Mouse (Mus musculus): ENCODE data around the gene Rpl3l. TPM values are rescaled to one million over a fixed set of nuclear protein-coding genes. Genes with fewer than 3 reads are reported as not detected.

Rpl3l gene
- polyA plus RNA-seq, 1 experiment from 2014 or later: 0.20 TPM

GRCm38 (mm10) chr17:24723122-24723880 lies 4.3 kb upstream of the Rpl3l start:
- ATAC-seq (ENCODE audit: low read depth): no peak
- Histone ChIP-seq H3K9ac (replicated peaks; ENCODE audit: low read depth, low read length) (peak overlapping the region; percentile 86), H3K27ac (ENCODE audit: low read depth, low read length) (no peak overlapping the region), H3K27me3 (ENCODE audit: control insufficient read depth, insufficient read depth, low read length) (no peaks in the 10 kb centered on the region), H3K4me2 (ENCODE audit: low read depth, low read length) (peak overlapping the region; percentile 81), H3K4me3 (ENCODE audit: low read depth, low read length) (peak overlapping the region; percentile 76), H3K4me1 (ENCODE audit: control insufficient read depth, insufficient read depth, low read length) (peaks cover 28% of the 10 kb centered on the region), H3K9me3 (ENCODE audit: control insufficient read depth, low read length) (no peaks in the 10 kb centered on the region), H3K36me3 (ENCODE audit: control insufficient read depth, insufficient read depth, low read length) (peaks cover 14% of the 10 kb centered on the region)
- 3% methylated on average over 12 of the region's 12 CpGs for WGBS

- H3K36me3 ChIP-seq (ENCODE audit: control insufficient read depth, insufficient read depth, low read length): peaks cover 14% of the 10 kb centered on the region
- peak overlapping the region; percentile 81 for H3K4me2 ChIP-seq (ENCODE audit: low read depth, low read length)
- peak overlapping the region; percentile 86 for H3K9ac ChIP-seq (replicated peaks; ENCODE audit: low read depth, low read length)
- H3K27me3 ChIP-seq (ENCODE audit: control insufficient read depth, insufficient read depth, low read length): no peaks in the 10 kb centered on the region
- H3K4me3 ChIP-seq (ENCODE audit: low read depth, low read length): peak overlapping the region; percentile 76
- peak; percentile 2; the same call in 1 of the 2 replicates for ATAC-seq (ENCODE audit: low read depth)
- WGBS: under 1% methylated on average over 15 of the region's 15 CpGs
- H3K4me1 ChIP-seq (ENCODE audit: control insufficient read depth, insufficient read depth, low read length): peaks cover 26% of the 10 kb centered on the region
- no peaks in the 10 kb centered on the region for H3K9me3 ChIP-seq (ENCODE audit: control insufficient read depth, low read length)
- H3K27ac ChIP-seq (ENCODE audit: low read depth, low read length): peak overlapping the region; percentile 81
Observed at GRCm38 (mm10) chr17:24723881-24724180, 3.8 kb upstream of the Rpl3l start.

DNA sequence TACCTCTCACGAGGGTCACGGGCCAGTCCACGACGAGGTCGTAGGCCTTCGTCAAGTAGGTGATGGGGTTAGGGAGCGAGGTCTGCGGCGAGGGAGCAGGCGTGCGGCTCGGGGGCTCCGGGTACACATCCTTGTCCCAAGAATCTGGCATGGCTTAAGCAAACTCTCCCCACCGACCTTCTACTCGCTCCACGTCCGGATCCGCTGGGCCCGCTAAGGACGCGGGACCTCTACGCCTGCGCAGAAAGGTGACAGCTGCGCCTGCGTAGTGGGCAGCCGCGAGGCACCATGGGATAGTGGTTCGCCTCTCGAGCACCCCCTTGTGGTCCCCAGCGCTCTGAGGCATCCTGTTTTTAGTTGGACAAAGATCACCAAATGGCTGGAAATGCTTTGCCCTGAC lies 3.4 kb upstream of the Rpl3l start, which contains the start of gene Ndufb10:
TSS of gene Ndufb10 (minus strand) at position 295 of the 400 bp plus-strand sequence.
- no peaks in the 10 kb centered on the region for H3K27me3 ChIP-seq (ENCODE audit: control insufficient read depth, insufficient read depth, low read length)
- H3K9ac ChIP-seq (replicated peaks; ENCODE audit: low read depth, low read length): peak within 1 kb of the TSS; percentile 86
- ATAC-seq (ENCODE audit: low read depth): peak; percentile 62
- peak within 1 kb of the TSS; percentile 81 for H3K27ac ChIP-seq (ENCODE audit: low read depth, low read length)
- peaks cover 14% of the 10 kb centered on the region for H3K36me3 ChIP-seq (ENCODE audit: control insufficient read depth, insufficient read depth, low read length)
- H3K4me3 ChIP-seq (ENCODE audit: low read depth, low read length): peak within 1 kb of the TSS; percentile 76
- peak within 1 kb of the TSS; percentile 81 for H3K4me2 ChIP-seq (ENCODE audit: low read depth, low read length)
- no peaks in the 10 kb centered on the region for H3K9me3 ChIP-seq (ENCODE audit: control insufficient read depth, low read length)
- 0% methylated on average over 30 of the region's 30 CpGs for WGBS
- H3K4me1 ChIP-seq (ENCODE audit: control insufficient read depth, insufficient read depth, low read length): peaks cover 24% of the 10 kb centered on the region

DNA sequence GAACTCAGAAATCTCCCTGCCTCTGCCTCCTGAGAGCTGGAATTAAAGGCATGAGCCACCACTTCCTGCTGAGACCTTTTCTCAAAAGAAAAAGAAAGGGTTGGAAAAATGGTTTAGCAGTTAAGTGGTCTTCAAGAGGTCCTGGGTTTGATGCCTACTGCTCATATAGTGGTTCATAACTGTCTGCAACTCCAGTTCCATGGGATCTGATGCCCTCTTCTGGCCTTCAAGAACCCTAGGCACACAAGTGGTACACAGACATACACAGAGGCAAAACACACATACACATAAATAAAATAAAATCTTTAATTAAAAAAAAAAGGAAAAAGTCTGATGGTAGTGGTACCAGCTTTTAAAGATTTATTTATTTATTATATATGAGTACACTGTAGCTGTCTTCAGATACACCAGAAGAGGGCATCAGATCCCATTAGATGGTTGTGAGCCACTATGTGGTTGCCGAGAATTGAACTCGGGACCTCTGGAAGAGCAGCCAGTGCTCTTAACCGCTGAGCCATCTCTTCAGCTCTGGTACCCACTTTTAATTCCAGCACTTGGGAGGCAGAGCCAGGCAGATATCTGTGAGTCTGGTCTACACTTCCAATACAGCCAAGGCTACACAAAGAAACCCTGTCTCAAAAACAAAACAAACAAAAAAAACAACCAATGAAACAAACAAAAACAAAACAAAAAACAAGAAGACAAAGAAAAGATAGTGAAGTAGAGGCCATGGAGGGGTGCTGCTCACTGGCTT lies 1.8 kb upstream of the Rpl3l start:
- Histone ChIP-seq H3K36me3 (ENCODE audit: control insufficient read depth, insufficient read depth, low read length) (peaks cover 14% of the 10 kb centered on the region), H3K4me2 (ENCODE audit: low read depth, low read length) (no peak overlapping the region), H3K27me3 (ENCODE audit: control insufficient read depth, insufficient read depth, low read length) (no peaks in the 10 kb centered on the region), H3K4me1 (ENCODE audit: control insufficient read depth, insufficient read depth, low read length) (peaks cover 24% of the 10 kb centered on the region), H3K4me3 (ENCODE audit: low read depth, low read length) (no peak overlapping the region), H3K9ac (replicated peaks; ENCODE audit: low read depth, low read length) (no peak overlapping the region), H3K27ac (ENCODE audit: low read depth, low read length) (no peak overlapping the region), H3K9me3 (ENCODE audit: control insufficient read depth, low read length) (no peaks in the 10 kb centered on the region)
- WGBS: 74% methylated on average over 3 of the region's 3 CpGs
- ATAC-seq (ENCODE audit: low read depth): no peak

GRCm38 (mm10) chr17:24728184-24728583 lies 564 bp downstream of the Rpl3l start:
- Histone ChIP-seq H3K4me3 (ENCODE audit: low read depth, low read length) (no peak overlapping the region), H3K9ac (replicated peaks; ENCODE audit: low read depth, low read length) (no peak overlapping the region), H3K4me2 (ENCODE audit: low read depth, low read length) (no peak overlapping the region), H3K27me3 (ENCODE audit: control insufficient read depth, insufficient read depth, low read length) (no peaks in the 10 kb centered on the region), H3K27ac (ENCODE audit: low read depth, low read length) (no peak overlapping the region), H3K9me3 (ENCODE audit: control insufficient read depth, low read length) (no peaks in the 10 kb centered on the region), H3K36me3 (ENCODE audit: control insufficient read depth, insufficient read depth, low read length) (no peaks in the 10 kb centered on the region), H3K4me1 (ENCODE audit: control insufficient read depth, insufficient read depth, low read length) (peaks cover 5% of the 10 kb centered on the region)
- 71% methylated on average over 17 of the region's 17 CpGs for WGBS
- ATAC-seq (ENCODE audit: low read depth): no peak

- H3K9ac ChIP-seq (replicated peaks; ENCODE audit: low read depth, low read length): no peak overlapping the region
- H3K9me3 ChIP-seq (ENCODE audit: control insufficient read depth, low read length): no peaks in the 10 kb centered on the region
- no peak overlapping the region for H3K4me3 ChIP-seq (ENCODE audit: low read depth, low read length)
- WGBS: 82% methylated on average over 6 of the region's 6 CpGs
- no peak overlapping the region for H3K27ac ChIP-seq (ENCODE audit: low read depth, low read length)
- no peaks in the 10 kb centered on the region for H3K4me1 ChIP-seq (ENCODE audit: control insufficient read depth, insufficient read depth, low read length)
- H3K36me3 ChIP-seq (ENCODE audit: control insufficient read depth, insufficient read depth, low read length): no peaks in the 10 kb centered on the region
- ATAC-seq (ENCODE audit: low read depth): no peak
- H3K4me2 ChIP-seq (ENCODE audit: low read depth, low read length): no peak overlapping the region
- H3K27me3 ChIP-seq (ENCODE audit: control insufficient read depth, insufficient read depth, low read length): no peaks in the 10 kb centered on the region
Observed at GRCm38 (mm10) chr17:24729067-24729466, 1.4 kb downstream of the Rpl3l start.

- H3K4me1 ChIP-seq (ENCODE audit: control insufficient read depth, insufficient read depth, low read length): 0 out of 2 replicates have a peak, but pooled peaks cover 1% of the 10 kb centered on the region
- 81% methylated on average over 14 of the region's 14 CpGs for WGBS
Observed at GRCm38 (mm10) chr17:24730787-24731186, 3.2 kb downstream of the Rpl3l start.

GRCm38 (mm10) chr17:24732233-24732935 lies 4.8 kb downstream of the Rpl3l start:
- no peak overlapping the region for H3K4me3 ChIP-seq (ENCODE audit: low read depth, low read length)
- H3K9ac ChIP-seq (replicated peaks; ENCODE audit: low read depth, low read length): no peak overlapping the region
- WGBS: 82% methylated on average over 9 of the region's 12 CpGs
- no peaks in the 10 kb centered on the region for H3K27me3 ChIP-seq (ENCODE audit: control insufficient read depth, insufficient read depth, low read length)
- peaks cover 5% of the 10 kb centered on the region; the same call in 1 of the 2 replicates for H3K4me1 ChIP-seq (ENCODE audit: control insufficient read depth, insufficient read depth, low read length)
- no peak for ATAC-seq (ENCODE audit: low read depth)
- no peaks in the 10 kb centered on the region for H3K36me3 ChIP-seq (ENCODE audit: control insufficient read depth, insufficient read depth, low read length)
- H3K4me2 ChIP-seq (ENCODE audit: low read depth, low read length): no peak overlapping the region
- no peaks in the 10 kb centered on the region for H3K9me3 ChIP-seq (ENCODE audit: control insufficient read depth, low read length)
- no peak overlapping the region for H3K27ac ChIP-seq (ENCODE audit: low read depth, low read length)

More at GRCm38 (mm10) chr17:24730787-24731186, 3.2 kb downstream of the Rpl3l start:
- H3K9ac ChIP-seq (replicated peaks; ENCODE audit: low read depth, low read length): no peak overlapping the region
- no peaks in the 10 kb centered on the region for H3K36me3 ChIP-seq (ENCODE audit: control insufficient read depth, insufficient read depth, low read length)
- no peaks in the 10 kb centered on the region for H3K9me3 ChIP-seq (ENCODE audit: control insufficient read depth, low read length)
- no peaks in the 10 kb centered on the region for H3K27me3 ChIP-seq (ENCODE audit: control insufficient read depth, insufficient read depth, low read length)
- H3K4me3 ChIP-seq (ENCODE audit: low read depth, low read length): no peak overlapping the region
- ATAC-seq (ENCODE audit: low read depth): no peak
- H3K27ac ChIP-seq (ENCODE audit: low read depth, low read length): no peak overlapping the region
- H3K4me2 ChIP-seq (ENCODE audit: low read depth, low read length): no peak overlapping the region

Data from neural tube, embryonic 14.5 days (tissue).